Mouse (Mus musculus): Measurements from ENCODE around the gene Zfp617. TPM values are rescaled to one million over a fixed set of nuclear protein-coding genes. Genes with fewer than 3 reads are reported as not detected.

Zfp617 gene
- polyA plus RNA-seq (2017; shearing (Covaris generic)) = 8.9 TPM

GRCm38 (mm10) chr8:71908309-71909261, at the start of gene Zfp617, which contains the start of gene Zfp882:
TSS of gene Zfp617 (plus strand) at chr8:71908635.
TSS of gene Zfp882 (plus strand) at chr8:71908608.

DNA sequence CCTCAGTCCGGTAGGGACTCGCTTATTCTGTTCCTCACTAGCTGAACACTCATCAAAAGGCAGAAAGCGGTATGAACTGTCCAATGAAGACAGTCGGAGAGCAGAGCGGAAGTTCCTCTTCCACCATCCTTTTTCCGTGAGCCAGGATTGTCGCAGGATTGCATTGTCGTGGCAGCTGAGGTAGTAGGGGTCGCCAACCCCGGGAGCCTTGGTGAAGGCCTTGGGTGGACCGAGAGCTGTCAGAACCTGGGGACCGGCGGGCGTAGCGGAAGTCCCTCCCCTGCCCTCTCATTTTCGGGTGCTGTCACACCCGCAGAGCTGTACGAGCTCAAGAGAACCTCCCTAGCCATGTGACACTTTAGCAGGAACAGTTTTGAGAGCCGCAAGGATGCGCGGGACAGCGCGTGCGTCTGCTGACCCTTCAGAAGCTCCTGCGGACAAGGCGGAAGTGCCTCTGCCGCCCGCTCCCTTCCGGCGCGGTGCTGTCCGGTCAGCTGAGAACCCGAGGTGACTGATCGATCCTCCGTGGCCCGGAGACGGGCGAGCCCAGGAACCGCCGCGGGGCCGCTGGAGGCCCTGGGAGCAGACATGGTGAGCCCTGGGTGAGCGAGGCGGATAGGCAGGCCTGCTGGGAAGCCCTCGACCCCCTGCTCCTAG, 26.7 kb upstream of the Zfp617 start, which contains the start of gene Zfp709:
Gene Zfp709 (plus strand): TSS at position 402 of the 657 bp plus-strand sequence.

DNA sequence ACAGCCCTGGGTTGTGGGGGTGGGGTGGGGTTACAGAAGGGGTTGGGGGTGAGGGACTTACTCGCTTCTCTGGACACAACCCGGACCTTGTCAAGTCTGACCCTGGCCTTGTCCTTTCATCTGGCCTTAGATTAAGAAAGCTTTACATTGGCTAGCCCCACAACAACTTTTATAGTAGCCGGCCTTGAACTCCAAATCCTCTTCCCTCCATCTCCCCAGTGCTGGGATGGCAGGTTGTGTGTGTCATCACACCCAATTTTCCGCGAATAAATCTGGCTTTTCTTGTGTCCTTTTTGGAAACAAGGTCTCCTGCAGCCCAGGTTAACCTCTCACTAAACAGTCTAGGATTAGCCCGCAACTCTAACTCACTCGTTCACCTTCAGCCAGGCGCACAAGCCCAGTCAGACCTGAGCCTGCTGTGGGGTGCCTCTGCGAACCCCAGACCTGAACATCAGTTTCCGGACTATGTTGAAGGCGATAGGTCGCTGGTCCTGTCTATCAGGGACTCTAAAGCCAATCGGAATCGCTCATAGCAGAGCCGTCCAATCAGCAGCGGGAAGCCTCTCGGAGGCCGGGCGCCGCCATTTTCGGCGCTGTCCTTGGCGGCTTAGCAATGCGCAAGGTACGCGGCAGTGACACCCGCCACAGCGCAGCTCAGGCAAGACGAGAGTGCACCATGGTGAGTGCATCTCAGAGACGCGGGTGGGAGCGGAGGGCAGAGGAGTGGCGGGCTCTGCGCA, 42.2 kb downstream of the Zfp617 start, which contains the start of gene Zfp961:
Gene Zfp961 (plus strand): TSS at position 557 of the 740 bp plus-strand sequence.

Other genes starting within 250 kb of the Zfp617 start
- gene Unc13a, start 236.9 kb upstream of the Zfp617 start, polyA plus RNA-seq (2017; shearing (Covaris generic)) = not detected
- gene Jak3, start 232.3 kb upstream of the Zfp617 start, polyA plus RNA-seq (2017; shearing (Covaris generic)) = 72.8 TPM
- 17.5 TPM for gene Insl3, start 219.4 kb upstream of the Zfp617 start, polyA plus RNA-seq (2017; shearing (Covaris generic))
- 2.9 TPM for gene B3gnt3, start 206.8 kb upstream of the Zfp617 start, polyA plus RNA-seq (2017; shearing (Covaris generic))
- gene Fcho1, start 182.9 kb upstream of the Zfp617 start, polyA plus RNA-seq (2017; shearing (Covaris generic)) = 169 TPM
- gene Zfp709, start 26.6 kb upstream of the Zfp617 start, polyA plus RNA-seq (2017; shearing (Covaris generic)) = 1.7 TPM
- gene Zfp882, start within 50 bp of the Zfp617 start, polyA plus RNA-seq (2017; shearing (Covaris generic)) = 3.0 TPM
- 5.4 TPM for gene Zfp961, start 42.4 kb downstream of the Zfp617 start, polyA plus RNA-seq (2017; shearing (Covaris generic))
- not detected for gene Cyp4f18, start 101.0 kb downstream of the Zfp617 start, polyA plus RNA-seq (2017; shearing (Covaris generic))
- 0.30 TPM for gene Olfr372, start 132.6 kb downstream of the Zfp617 start, polyA plus RNA-seq (2017; shearing (Covaris generic))
- 0.77 TPM for gene Olfr373, start 174.5 kb downstream of the Zfp617 start, polyA plus RNA-seq (2017; shearing (Covaris generic))
- gene Olfr374, start 198.4 kb downstream of the Zfp617 start, polyA plus RNA-seq (2017; shearing (Covaris generic)) = not detected
- 615 TPM for gene Tpm4, start 226.3 kb downstream of the Zfp617 start, polyA plus RNA-seq (2017; shearing (Covaris generic))